Mouse (Mus musculus) yolk sac, embryonic 10.5 days (tissue): ENCODE results near the gene Lmbrd1.
"Not testable (repeated sequence)": the region's sequence is repeated elsewhere in the genome, so short reads cannot be mapped to it uniquely, and the experiment has no call there.

Experiments used
- DNase-seq: peaks from one replicate; pipeline ENCODE4 v3.0.0-alpha.2; 2017; ENCODE audit warnings: low spot score

Lmbrd1 gene

GRCm38 (mm10) chr1:24678205-24678917 is at the start of gene Lmbrd1:
Lmbrd1 (plus strand) TSS chr1:24678630.
- peak; percentile 91 for DNase-seq

- peak; percentile 3 for DNase-seq
Observed at GRCm38 (mm10) chr1:24633553-24634132, 44.8 kb upstream of the Lmbrd1 start.

GRCm38 (mm10) chr1:24650100-24650499 is 28.3 kb upstream of the Lmbrd1 start:
- DNase-seq = no peak

- no peak for DNase-seq
Observed at GRCm38 (mm10) chr1:24659914-24660313, 18.5 kb upstream of the Lmbrd1 start.

- DNase-seq = not testable (repeated sequence)
Observed at GRCm38 (mm10) chr1:24660662-24661061, 17.8 kb upstream of the Lmbrd1 start.

GRCm38 (mm10) chr1:24661551-24661950 is 16.9 kb upstream of the Lmbrd1 start:
- DNase-seq = no peak

- no peak for DNase-seq
Observed at GRCm38 (mm10) chr1:24664158-24664557, 14.3 kb upstream of the Lmbrd1 start.

- no peak for DNase-seq
Observed at GRCm38 (mm10) chr1:24673231-24673630, 5.2 kb upstream of the Lmbrd1 start.

GRCm38 (mm10) chr1:24677706-24678105 is 724 bp upstream of the Lmbrd1 start:
- no peak for DNase-seq

- no peak for DNase-seq
Observed at GRCm38 (mm10) chr1:24679071-24679470, 641 bp downstream of the Lmbrd1 start.

GRCm38 (mm10) chr1:24680991-24681390 is 2.6 kb downstream of the Lmbrd1 start:
- no peak for DNase-seq

- DNase-seq = no peak
Observed at GRCm38 (mm10) chr1:24681946-24682345, 3.5 kb downstream of the Lmbrd1 start.

GRCm38 (mm10) chr1:24683947-24684346 is 5.5 kb downstream of the Lmbrd1 start:
- DNase-seq = peak; percentile 27

- no peak for DNase-seq
Observed at GRCm38 (mm10) chr1:24685606-24686005, 7.2 kb downstream of the Lmbrd1 start.

GRCm38 (mm10) chr1:24686235-24687021 is 8.0 kb downstream of the Lmbrd1 start:
- no peak for DNase-seq

- DNase-seq = no peak
Observed at GRCm38 (mm10) chr1:24697677-24698076, 19.2 kb downstream of the Lmbrd1 start.

- no peak for DNase-seq
Observed at GRCm38 (mm10) chr1:24698146-24698880, 19.9 kb downstream of the Lmbrd1 start.

- DNase-seq = peak; percentile 75
Observed at GRCm38 (mm10) chr1:24699320-24699719, 20.9 kb downstream of the Lmbrd1 start.

GRCm38 (mm10) chr1:24700241-24700640 is 21.8 kb downstream of the Lmbrd1 start:
- peak; percentile 54 for DNase-seq

- DNase-seq = no peak
Observed at GRCm38 (mm10) chr1:24703821-24704220, 25.4 kb downstream of the Lmbrd1 start.

- no peak for DNase-seq
Observed at GRCm38 (mm10) chr1:24716301-24716700, 37.9 kb downstream of the Lmbrd1 start.

GRCm38 (mm10) chr1:24719621-24720020 is 41.2 kb downstream of the Lmbrd1 start:
- DNase-seq = no peak
